In genomic region chr7:44850789-44851624, GRCm38 (mm10) we compare ENCODE assay signal across 8 mouse cellular contexts. TPM values are rescaled to one million over a fixed set of nuclear protein-coding genes. Genes with fewer than 3 reads are reported as not detected.
DNase-seq lines count a peak whose midpoint lies in the region; ATAC-seq lines count a peak whose summit lies in the region.

No protein-coding gene starts in this region.

- H3K9me3 ChIP-seq in erythroblast, embryonic 14.5 days (ENCODE audit: control insufficient read depth, low read length) = no peaks in the 10 kb centered on the region
- no peaks in the 10 kb centered on the region for H3K9me3 ChIP-seq in forebrain, embryonic 11.5 days (ENCODE audit: control insufficient read depth, low read length)
- no peaks in the 10 kb centered on the region for H3K9me3 ChIP-seq in liver, embryonic 13.5 days (replicated peaks)

- no peak for ATAC-seq in erythroblast, adult 5-6 weeks (replicated peaks; ENCODE audit: low FRiP score, poor library complexity, severe bottlenecking)
- no peak for ATAC-seq in forebrain, embryonic 11.5 days (replicated peaks; ENCODE audit: low FRiP score)
- ATAC-seq in liver, embryonic 13.5 days (ENCODE audit: low read depth) = no peak

- peaks cover 45% of the 10 kb centered on the region for H3K36me3 ChIP-seq in erythroblast, embryonic 14.5 days (ENCODE audit: control insufficient read depth)
- H3K36me3 ChIP-seq in forebrain, embryonic 11.5 days (ENCODE audit: control insufficient read depth, insufficient read depth, low read length) = peaks cover under 1% of the 10 kb centered on the region; the same call in 1 of the 2 replicates
- peaks cover 35% of the 10 kb centered on the region for H3K36me3 ChIP-seq in liver, embryonic 13.5 days

- no peaks in the 10 kb centered on the region for H3K27me3 ChIP-seq in erythroblast, embryonic 14.5 days (ENCODE audit: control insufficient read depth)
- no peaks in the 10 kb centered on the region for H3K27me3 ChIP-seq in forebrain, embryonic 11.5 days (ENCODE audit: control insufficient read depth, insufficient read depth, low read length)
- H3K27me3 ChIP-seq in liver, embryonic 13.5 days = no peaks in the 10 kb centered on the region

- H3K4me3 ChIP-seq in erythroblast, embryonic 14.5 days (replicated peaks) = peak overlapping the region; percentile 76
- peak overlapping the region; percentile 63 for H3K4me3 ChIP-seq in forebrain, embryonic 11.5 days (ENCODE audit: low read depth, low read length)
- peak overlapping the region; percentile 89 for H3K4me3 ChIP-seq in liver, embryonic 13.5 days (replicated peaks)

- 78% methylated on average over 8 of the region's 8 CpGs for WGBS in forebrain, embryonic 11.5 days
- WGBS in liver, embryonic 13.5 days (ENCODE audit: insufficient replicate concordance) = 65% methylated on average over 8 of the region's 8 CpGs

- peak overlapping the region; percentile 72 for H3K9ac ChIP-seq in forebrain, embryonic 11.5 days (ENCODE audit: low read length)
- peak overlapping the region; percentile 90 for H3K9ac ChIP-seq in liver, embryonic 13.5 days

- DNase-seq in 416B (ENCODE audit: low read depth) = peak; percentile 62
- no peak for DNase-seq in forebrain, embryonic 11.5 days (ENCODE audit: low spot score)
- no peak for DNase-seq in liver, embryonic 13.5 days
- no peak for DNase-seq in urinary bladder, postnatal 10 days (ENCODE audit: low spot score)
- DNase-seq in left cerebral cortex, adult 8-10 months (ENCODE audit: low spot score in 2 of 2) = no peak
- no peak for DNase-seq in thymus, postnatal 0 days (ENCODE audit: low spot score)

- H3K4me2 ChIP-seq in forebrain, embryonic 11.5 days (ENCODE audit: low read depth, low read length, severe bottlenecking) = peak overlapping the region; percentile 70
- H3K4me2 ChIP-seq in liver, embryonic 13.5 days = peak overlapping the region; percentile 97

- peaks cover 85% of the 10 kb centered on the region for H3K4me1 ChIP-seq in erythroblast, embryonic 14.5 days (ENCODE audit: control insufficient read depth)
- peaks cover 23% of the 10 kb centered on the region for H3K4me1 ChIP-seq in forebrain, embryonic 11.5 days (replicated peaks; ENCODE audit: control insufficient read depth, insufficient read depth, low read length)
- peaks cover 66% of the 10 kb centered on the region for H3K4me1 ChIP-seq in liver, embryonic 13.5 days (replicated peaks)

- peak overlapping the region; percentile 94; the same call in 1 of the 2 replicates for H3K27ac ChIP-seq in forebrain, embryonic 11.5 days (ENCODE audit: low read depth, low read length)
- peak overlapping the region; percentile 92 for H3K27ac ChIP-seq in liver, embryonic 13.5 days

RNA-seq across cellular contexts. Expression of gene Tbc1d17, which starts 2.1 kb away (rescaled TPM):
- polyA plus RNA-seq in erythroblast, embryonic 14.5 days (2012) = 7.7 and 10.0 TPM in 2 replicates
- total RNA-seq in erythroblast, adult 5-6 weeks (2015; ENCODE audit: low replicate concordance) = 15.8 and 21.3 TPM in 2 replicates
- 33.6 and 77.5 TPM in 2 replicates for total RNA-seq in erythroblast, adult 5-6 weeks (2017; ENCODE audit: low replicate concordance)
- polyA plus RNA-seq in forebrain, embryonic 11.5 days (2014; fragmentation: Nextera tagmentation; extraction: Ambion mirVana) = 67.6 and 69.9 TPM in 2 replicates
- 29.0 and 30.0 TPM in 2 replicates for polyA plus RNA-seq in liver, embryonic 13.5 days (2015; fragmentation: Nextera tagmentation; extraction: Ambion mirVana)
- 10 to 100 TPM; 76.4 to 88.3 (median 82.2) TPM for total RNA-seq in left cerebral cortex, adult 8-10 months (2022)
- polyA plus RNA-seq in thymus, postnatal 0 days (2015; fragmentation: Nextera tagmentation; extraction: Ambion mirVana) = 56.5 and 60.3 TPM in 2 replicates

RNA-seq across cellular contexts. Expression of gene Akt1s1, which starts 2.2 kb away (rescaled TPM):
- 33.5 and 36.8 TPM in 2 replicates for polyA plus RNA-seq in erythroblast, embryonic 14.5 days (2012)
- 6.5 and 7.1 TPM in 2 replicates for total RNA-seq in erythroblast, adult 5-6 weeks (2015; ENCODE audit: low replicate concordance)
- total RNA-seq in erythroblast, adult 5-6 weeks (2017; ENCODE audit: low replicate concordance) = 19.7 and 43.3 TPM in 2 replicates
- 79.9 and 83.0 TPM in 2 replicates for polyA plus RNA-seq in forebrain, embryonic 11.5 days (2014; fragmentation: Nextera tagmentation; extraction: Ambion mirVana)
- polyA plus RNA-seq in liver, embryonic 13.5 days (2015; fragmentation: Nextera tagmentation; extraction: Ambion mirVana) = 32.0 and 32.1 TPM in 2 replicates
- 10 to 100 TPM; 53.8 to 68.8 (median 64.7) TPM for total RNA-seq in left cerebral cortex, adult 8-10 months (2022)
- 47.3 and 49.2 TPM in 2 replicates for polyA plus RNA-seq in thymus, postnatal 0 days (2015; fragmentation: Nextera tagmentation; extraction: Ambion mirVana)

RNA-seq across cellular contexts. Expression of gene Pnkp, which starts 5.9 kb away (rescaled TPM):
- polyA plus RNA-seq in erythroblast, embryonic 14.5 days (2012) = 4.5 and 5.5 TPM in 2 replicates
- total RNA-seq in erythroblast, adult 5-6 weeks (2015; ENCODE audit: low replicate concordance) = 17.3 and 43.3 TPM in 2 replicates
- total RNA-seq in erythroblast, adult 5-6 weeks (2017; ENCODE audit: low replicate concordance) = 26.8 and 32.5 TPM in 2 replicates
- 31.6 and 32.1 TPM in 2 replicates for polyA plus RNA-seq in forebrain, embryonic 11.5 days (2014; fragmentation: Nextera tagmentation; extraction: Ambion mirVana)
- polyA plus RNA-seq in liver, embryonic 13.5 days (2015; fragmentation: Nextera tagmentation; extraction: Ambion mirVana) = 22.8 and 24.2 TPM in 2 replicates
- total RNA-seq in left cerebral cortex, adult 8-10 months (2022) = 10 to 100 TPM; 23.9 to 27.0 (median 24.4) TPM
- 61.8 and 63.4 TPM in 2 replicates for polyA plus RNA-seq in thymus, postnatal 0 days (2015; fragmentation: Nextera tagmentation; extraction: Ambion mirVana)

RNA-seq across cellular contexts. Expression of gene Ptov1, which starts 18.6 kb away (rescaled TPM):
- 7.3 and 8.9 TPM in 2 replicates for polyA plus RNA-seq in erythroblast, embryonic 14.5 days (2012)
- total RNA-seq in erythroblast, adult 5-6 weeks (2015; ENCODE audit: low replicate concordance) = 6.9 and 8.1 TPM in 2 replicates
- total RNA-seq in erythroblast, adult 5-6 weeks (2017; ENCODE audit: low replicate concordance) = 8.8 and 12.1 TPM in 2 replicates
- polyA plus RNA-seq in forebrain, embryonic 11.5 days (2014; fragmentation: Nextera tagmentation; extraction: Ambion mirVana) = 454 and 526 TPM in 2 replicates
- 50.4 and 57.0 TPM in 2 replicates for polyA plus RNA-seq in liver, embryonic 13.5 days (2015; fragmentation: Nextera tagmentation; extraction: Ambion mirVana)
- total RNA-seq in left cerebral cortex, adult 8-10 months (2022) = 100 to 1,000 TPM; 277 to 305 (median 293) TPM
- polyA plus RNA-seq in thymus, postnatal 0 days (2015; fragmentation: Nextera tagmentation; extraction: Ambion mirVana) = 147 and 158 TPM in 2 replicates

RNA-seq across cellular contexts. Expression of gene Atf5, which starts 34.5 kb away (rescaled TPM):
- 9.7 and 12.0 TPM in 2 replicates for polyA plus RNA-seq in erythroblast, embryonic 14.5 days (2012)
- 1.3 and 1.9 TPM in 2 replicates for total RNA-seq in erythroblast, adult 5-6 weeks (2015; ENCODE audit: low replicate concordance)
- 2.1 and 2.5 TPM in 2 replicates for total RNA-seq in erythroblast, adult 5-6 weeks (2017; ENCODE audit: low replicate concordance)
- 3.2 and 3.4 TPM in 2 replicates for polyA plus RNA-seq in forebrain, embryonic 11.5 days (2014; fragmentation: Nextera tagmentation; extraction: Ambion mirVana)
- 5.3 and 5.4 TPM in 2 replicates for polyA plus RNA-seq in liver, embryonic 13.5 days (2015; fragmentation: Nextera tagmentation; extraction: Ambion mirVana)
- 10 to 100 TPM; 23.8 to 26.8 (median 24.2) TPM for total RNA-seq in left cerebral cortex, adult 8-10 months (2022)
- 3.4 and 3.7 TPM in 2 replicates for polyA plus RNA-seq in thymus, postnatal 0 days (2015; fragmentation: Nextera tagmentation; extraction: Ambion mirVana)
